Mouse (Mus musculus) lung, adult 2 months (tissue): ENCODE measurements around the gene Kalrn.

ENCODE experiments used
- CTCF ChIP-seq: fragments of 200-500 bp; IDR thresholded peaks from 2 replicates; pipeline ENCODE4 v1.5.1; 2011; ENCODE audit warnings: mild to moderate bottlenecking, low read length, control low read depth; ENCODE audit not compliant: insufficient read depth
- POLR2A ChIP-seq: fragments of 200-500 bp; IDR thresholded peaks from 2 replicates; pipeline ENCODE4 v1.6.1; 2011; ENCODE audit warnings: low read depth, mild to moderate bottlenecking, control low read depth, low read length, borderline replicate concordance; ENCODE audit errors: extremely low read depth

- no peak for TF ChIP-seq CTCF
- TF ChIP-seq POLR2A: no peak
These were observed 253.1 kb downstream of the Kalrn start for GRCm38 (mm10) chr16:34320023-34320800.
